Comparison of ENCODE assay signal across 7 mouse cellular contexts in the genomic region with DNA sequence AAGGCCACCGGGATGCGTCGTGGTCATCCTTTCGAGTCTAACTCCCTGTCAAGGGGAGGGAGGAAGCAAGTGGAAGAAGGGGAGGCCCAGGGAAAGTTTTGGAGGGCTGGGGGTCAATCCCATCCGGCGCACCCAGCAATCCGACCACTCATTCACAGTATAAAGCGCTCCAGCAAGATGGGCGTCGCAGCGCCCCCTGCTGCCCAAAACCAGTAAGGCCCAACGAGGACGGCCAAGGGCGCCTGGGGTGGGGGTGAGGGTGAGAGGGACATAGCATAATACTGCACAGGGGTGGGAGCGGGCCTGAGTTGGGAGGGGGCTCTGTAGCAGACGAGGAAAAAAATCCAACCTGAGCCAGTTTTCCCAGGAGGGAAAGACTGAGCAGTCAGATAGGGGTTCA. TPM values are rescaled to one million over a fixed set of nuclear protein-coding genes. Genes with fewer than 3 reads are reported as not detected.
A peak's percentile ranks its signal among the peaks of the same experiment; 100 is the strongest.
DNase-seq lines count a peak whose midpoint lies in the region; ATAC-seq and TF ChIP-seq lines count a peak whose summit lies in the region.

No protein-coding gene starts in this region.

- peaks cover 2% of the 10 kb centered on the region; the same call in 1 of the 2 replicates for H3K27me3 ChIP-seq in cerebellum, adult 2 months (ENCODE audit: control insufficient read depth, insufficient read depth, low read length)
- peaks cover 62% of the 10 kb centered on the region for H3K27me3 ChIP-seq in hindbrain, embryonic 14.5 days (ENCODE audit: control insufficient read depth, insufficient read depth, low read length)
- H3K27me3 ChIP-seq in midbrain, embryonic 10.5 days (ENCODE audit: low read depth, poor library complexity, severe bottlenecking): peaks cover 67% of the 10 kb centered on the region

- peaks cover 5% of the 10 kb centered on the region; the same call in 1 of the 2 replicates for H3K4me1 ChIP-seq in cerebellum, adult 2 months (ENCODE audit: control insufficient read depth, insufficient read depth, low read length)
- H3K4me1 ChIP-seq in hindbrain, embryonic 14.5 days (replicated peaks; ENCODE audit: control insufficient read depth, insufficient read depth, low read length): peaks cover 12% of the 10 kb centered on the region
- H3K4me1 ChIP-seq in midbrain, embryonic 10.5 days: peaks cover 51% of the 10 kb centered on the region

- H3K9ac ChIP-seq in hindbrain, embryonic 14.5 days: no peak overlapping the region

- intact Hi-C loops in gastrocnemius, adult 2 months (cut with DNase I): no loop called here
- intact Hi-C loops in left cerebral cortex, postnatal 4 days (cut with DNase I): no loop called here

- no peaks in the 10 kb centered on the region for H3K9me3 ChIP-seq in hindbrain, embryonic 14.5 days (ENCODE audit: control insufficient read depth, low read length)
- no peaks in the 10 kb centered on the region for H3K9me3 ChIP-seq in midbrain, embryonic 10.5 days (replicated peaks)

- DNase-seq in Muller cell, postnatal 12 days (ENCODE audit: inconsistent ontology term): peak; percentile 83
- DNase-seq in cerebellum, adult 2 months: peak; percentile 78 to 89
- peak; percentile 84 for DNase-seq in gastrocnemius, adult 2 months
- peak; percentile 69 for DNase-seq in hindbrain, embryonic 14.5 days (ENCODE audit: low spot score)
- DNase-seq in left cerebral cortex, postnatal 4 days: peak; percentile 81
- DNase-seq in midbrain, embryonic 10.5 days (ENCODE audit: low spot score): peak; percentile 88
- DNase-seq in spleen, adult 12 weeks (ENCODE audit: low spot score): peak; percentile 65

- TF ChIP-seq CTCF in cerebellum, adult 2 months (IDR thresholded peaks at IDR 0.05; ENCODE audit: borderline replicate concordance, insufficient read depth, low read depth, low read length): peak; percentile 81
- peak; percentile 90; the same call in 1 of the 2 replicates for TF ChIP-seq CTCF in gastrocnemius, adult 2 months (IDR thresholded peaks at IDR 0.05)

- H3K4me3 ChIP-seq in cerebellum, adult 2 months (replicated peaks; ENCODE audit: insufficient read depth, low read depth, low read length): peak overlapping the region; percentile 53
- peak overlapping the region; percentile 54 for H3K4me3 ChIP-seq in gastrocnemius, adult 2 months
- H3K4me3 ChIP-seq in hindbrain, embryonic 14.5 days (replicated peaks; ENCODE audit: low read length): 0 out of 2 replicates have a peak overlapping the region, but pooled peaks have one; percentile 28
- H3K4me3 ChIP-seq in midbrain, embryonic 10.5 days: peak overlapping the region; percentile 49

- no peaks in the 10 kb centered on the region for H3K36me3 ChIP-seq in hindbrain, embryonic 14.5 days (replicated peaks; ENCODE audit: control insufficient read depth, insufficient read depth)
- no peaks in the 10 kb centered on the region for H3K36me3 ChIP-seq in midbrain, embryonic 10.5 days

- H3K4me2 ChIP-seq in hindbrain, embryonic 14.5 days (replicated peaks): peak overlapping the region; percentile 46

- no peak overlapping the region for H3K27ac ChIP-seq in cerebellum, adult 2 months (ENCODE audit: insufficient read depth, low read length)
- H3K27ac ChIP-seq in gastrocnemius, adult 2 months: no peak overlapping the region
- no peak overlapping the region for H3K27ac ChIP-seq in hindbrain, embryonic 14.5 days
- no peak overlapping the region; the same call in 1 of the 2 replicates for H3K27ac ChIP-seq in midbrain, embryonic 10.5 days (replicated peaks)

- TF ChIP-seq POLR2A in cerebellum, adult 2 months (IDR thresholded peaks at IDR 0.05; ENCODE audit: borderline replicate concordance, insufficient read depth, low read length): no peak

- ATAC-seq in hindbrain, embryonic 14.5 days (ENCODE audit: low FRiP score): no peak

- 1% methylated on average over 16 of the region's 16 CpGs for WGBS in cerebellum, adult 2 months
- WGBS in hindbrain, embryonic 14.5 days: 1% methylated on average over 16 of the region's 16 CpGs
- under 1% methylated on average over 16 of the region's 16 CpGs for WGBS in midbrain, embryonic 10.5 days

RNA-seq across cellular contexts. Expression of a gene that starts 6.1 kb away (rescaled TPM):
- 0.67 and 0.71 TPM in 2 replicates for polyA plus RNA-seq in cerebellum, adult 2 months (2012; rRNA removed)
- total RNA-seq in gastrocnemius, adult 2 months (2021): under 1 TPM; 0.22 to 0.59 TPM
- 0.12 TPM in 1 of 2 replicates, not detected in the other for polyA plus RNA-seq in hindbrain, embryonic 14.5 days (2014; fragmentation: Nextera tagmentation; extraction: Ambion mirVana)
- total RNA-seq in left cerebral cortex, postnatal 4 days (2021): 1 to 10 TPM; 1.2 to 1.3 TPM
- polyA plus RNA-seq in midbrain, embryonic 10.5 days (2016; fragmentation: Nextera tagmentation; extraction: Ambion mirVana): 0.02 TPM in 1 of 2 replicates, not detected in the other

RNA-seq across cellular contexts. Expression of a gene that starts 21.3 kb away (rescaled TPM):
- 96.9 and 101 TPM in 2 replicates for polyA plus RNA-seq in cerebellum, adult 2 months (2012; rRNA removed)
- 1,000 to 10,000 TPM in 1 of 2 experiments, 100 to 1,000 TPM in 1; 987 to 1,150 TPM for total RNA-seq in gastrocnemius, adult 2 months (2021)
- polyA plus RNA-seq in hindbrain, embryonic 14.5 days (2014; fragmentation: Nextera tagmentation; extraction: Ambion mirVana): 106 and 112 TPM in 2 replicates
- 100 to 1,000 TPM; 154 to 161 TPM for total RNA-seq in left cerebral cortex, postnatal 4 days (2021)
- polyA plus RNA-seq in midbrain, embryonic 10.5 days (2016; fragmentation: Nextera tagmentation; extraction: Ambion mirVana): 41.9 and 48.6 TPM in 2 replicates

RNA-seq across cellular contexts. Expression of a gene that starts 23.9 kb away (rescaled TPM):
- 1.1 and 2.0 TPM in 2 replicates for polyA plus RNA-seq in cerebellum, adult 2 months (2012; rRNA removed)
- total RNA-seq in gastrocnemius, adult 2 months (2021): under 1 TPM in 1 of 2 experiments, not detected in 1; 0.74 TPM
- 0.74 and 1.0 TPM in 2 replicates for polyA plus RNA-seq in hindbrain, embryonic 14.5 days (2014; fragmentation: Nextera tagmentation; extraction: Ambion mirVana)
- under 1 TPM; 0.60 to 0.64 TPM for total RNA-seq in left cerebral cortex, postnatal 4 days (2021)
- polyA plus RNA-seq in midbrain, embryonic 10.5 days (2016; fragmentation: Nextera tagmentation; extraction: Ambion mirVana): 0.36 and 0.39 TPM in 2 replicates

RNA-seq across cellular contexts. Expression of a gene that starts 32.2 kb away (rescaled TPM):
- 30.8 and 32.9 TPM in 2 replicates for polyA plus RNA-seq in cerebellum, adult 2 months (2012; rRNA removed)
- total RNA-seq in gastrocnemius, adult 2 months (2021): 10 to 100 TPM; 13.6 to 17.3 TPM
- 32.7 and 35.3 TPM in 2 replicates for polyA plus RNA-seq in hindbrain, embryonic 14.5 days (2014; fragmentation: Nextera tagmentation; extraction: Ambion mirVana)
- 10 to 100 TPM; 45.3 to 46.6 TPM for total RNA-seq in left cerebral cortex, postnatal 4 days (2021)
- polyA plus RNA-seq in midbrain, embryonic 10.5 days (2016; fragmentation: Nextera tagmentation; extraction: Ambion mirVana): 49.3 and 52.7 TPM in 2 replicates

RNA-seq across cellular contexts. Expression of a gene that starts 40.8 kb away (rescaled TPM):
- polyA plus RNA-seq in cerebellum, adult 2 months (2012; rRNA removed): 52.2 and 53.9 TPM in 2 replicates
- 10 to 100 TPM; 28.1 to 30.4 TPM for total RNA-seq in gastrocnemius, adult 2 months (2021)
- polyA plus RNA-seq in hindbrain, embryonic 14.5 days (2014; fragmentation: Nextera tagmentation; extraction: Ambion mirVana): 82.6 and 86.1 TPM in 2 replicates
- total RNA-seq in left cerebral cortex, postnatal 4 days (2021): 10 to 100 TPM; 60.1 to 70.9 TPM
- polyA plus RNA-seq in midbrain, embryonic 10.5 days (2016; fragmentation: Nextera tagmentation; extraction: Ambion mirVana): 117 and 118 TPM in 2 replicates
